Mouse (Mus musculus) layer of hippocampus, postnatal 10 days (tissue): ENCODE measurements around the gene Plxnb3. TPM values are rescaled to one million over a fixed set of nuclear protein-coding genes. Genes with fewer than 3 reads are reported as not detected.

Experiments used
- DNase-seq, 2 experiments: peaks; one replicate each; pipeline ENCODE4 v3.0.0; 2021; ENCODE audit warnings: low spot score in 2 of 2
- total RNA-seq, 2 experiments: library from RNA; stranded (reverse); gene quantifications; 2 replicates each; pipeline ENCODE4 v1.2.3; 2021

Plxnb3 gene
- total RNA-seq, 2 experiments from 2014 or later: 6.5 to 7.9 TPM

GRCm38 (mm10) chrX:73782227-73782626 lies 25.3 kb downstream of the Plxnb3 start:
- no peak for DNase-seq

GRCm38 (mm10) chrX:73785666-73786065 lies 28.8 kb downstream of the Plxnb3 start:
- no peak for DNase-seq

GRCm38 (mm10) chrX:73786364-73787224 lies 29.7 kb downstream of the Plxnb3 start, which contains the start of the genes Idh3g and Ssr4:
TSS of gene Idh3g (minus strand) at chrX:73786897.
TSS of gene Ssr4 (plus strand) at chrX:73787028.
- DNase-seq: peak; percentile 85 to 91

- no peak for DNase-seq
Measured at GRCm38 (mm10) chrX:73787225-73787558, 30.3 kb downstream of the Plxnb3 start.

GRCm38 (mm10) chrX:73788501-73788900 lies 31.6 kb downstream of the Plxnb3 start:
- no peak for DNase-seq

GRCm38 (mm10) chrX:73793039-73793438 lies 36.1 kb downstream of the Plxnb3 start:
- DNase-seq: no peak

GRCm38 (mm10) chrX:73793505-73793904 lies 36.6 kb downstream of the Plxnb3 start:
- no peak for DNase-seq

GRCm38 (mm10) chrX:73797511-73797910 lies 40.6 kb downstream of the Plxnb3 start:
- no peak for DNase-seq

GRCm38 (mm10) chrX:73798502-73798901 lies 41.6 kb downstream of the Plxnb3 start:
- peak; percentile 54 to 71 for DNase-seq

- no peak for DNase-seq
Measured at GRCm38 (mm10) chrX:73805814-73806213, 48.9 kb downstream of the Plxnb3 start.

GRCm38 (mm10) chrX:73815072-73815471 lies 58.2 kb downstream of the Plxnb3 start:
- DNase-seq: no peak

GRCm38 (mm10) chrX:73816596-73817314 lies 59.9 kb downstream of the Plxnb3 start:
- DNase-seq: no peak

Other genes with a start within 250 kb of the Plxnb3 start
- under 1 TPM; 0.80 to 0.83 TPM for gene Dusp9, start 117.7 kb upstream of the Plxnb3 start, total RNA-seq
- gene Pnck, start 97.0 kb upstream of the Plxnb3 start, total RNA-seq: 100 to 1,000 TPM; 126 to 138 TPM
- 10 to 100 TPM; 77.3 to 81.8 TPM for gene Slc6a8, start 83.9 kb upstream of the Plxnb3 start, total RNA-seq
- gene Bcap31, start 40.9 kb upstream of the Plxnb3 start, total RNA-seq: 10 to 100 TPM; 69.5 to 71.1 TPM
- 10 to 100 TPM; 15.8 to 16.0 TPM for gene Abcd1, start 40.5 kb upstream of the Plxnb3 start, total RNA-seq
- 1 to 10 TPM; 2.2 to 3.8 TPM for gene Srpk3, start 17.3 kb downstream of the Plxnb3 start, total RNA-seq
- 100 to 1,000 TPM; 151 to 157 TPM for gene Idh3g, start 29.8 kb downstream of the Plxnb3 start, total RNA-seq
- gene Ssr4, start 29.9 kb downstream of the Plxnb3 start, total RNA-seq: 100 to 1,000 TPM; 101 to 104 TPM
- 100 to 1,000 TPM; 110 to 111 TPM for gene Pdzd4, start 67.9 kb downstream of the Plxnb3 start, total RNA-seq
- not detected for gene Avpr2, start 135.0 kb downstream of the Plxnb3 start, total RNA-seq
- 100 to 1,000 TPM; 333 to 351 TPM for gene L1cam, start 139.0 kb downstream of the Plxnb3 start, total RNA-seq
- 1 to 10 TPM; 4.6 to 5.1 TPM for gene Arhgap4, start 164.8 kb downstream of the Plxnb3 start, total RNA-seq
- gene Naa10, start 164.9 kb downstream of the Plxnb3 start, total RNA-seq: 10 to 100 TPM; 69.8 to 72.9 TPM
- 1 to 10 TPM; 3.9 to 7.1 TPM for gene Renbp, start 173.8 kb downstream of the Plxnb3 start, total RNA-seq
- 10 to 100 TPM; 72.9 to 77.8 TPM for gene Hcfc1, start 209.3 kb downstream of the Plxnb3 start, total RNA-seq